Mouse (Mus musculus) retina, embryonic 14.5 days (tissue): ENCODE results near the gene Six2.
A peak's percentile ranks its signal among the peaks of the same experiment; 100 is the strongest.

Source experiments
- DNase-seq: peaks from one replicate; pipeline ENCODE4 v3.0.0-alpha.2; 2015; ENCODE audit warnings: low spot score

The Six2 gene

DNA sequence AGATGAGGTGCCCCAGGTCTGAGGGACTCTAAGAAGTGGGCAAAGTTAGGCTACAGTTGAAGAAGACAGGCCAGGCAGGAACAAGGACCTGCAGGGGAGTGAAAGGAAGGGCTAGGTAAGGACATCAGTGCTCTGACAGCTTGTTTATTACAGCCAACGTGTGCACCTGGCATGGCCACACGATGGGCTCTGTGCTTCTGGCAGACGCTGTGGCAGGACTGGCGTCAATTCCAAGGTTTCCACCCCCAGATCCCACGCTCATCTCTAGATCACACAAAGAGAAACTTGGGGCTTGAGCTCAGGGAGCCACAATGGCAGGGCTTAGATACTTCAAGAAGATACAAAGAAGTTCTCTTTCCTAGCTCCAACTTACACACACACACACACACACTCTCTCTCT, 26.6 kb downstream of the Six2 start:
- DNase-seq: no peak

DNA sequence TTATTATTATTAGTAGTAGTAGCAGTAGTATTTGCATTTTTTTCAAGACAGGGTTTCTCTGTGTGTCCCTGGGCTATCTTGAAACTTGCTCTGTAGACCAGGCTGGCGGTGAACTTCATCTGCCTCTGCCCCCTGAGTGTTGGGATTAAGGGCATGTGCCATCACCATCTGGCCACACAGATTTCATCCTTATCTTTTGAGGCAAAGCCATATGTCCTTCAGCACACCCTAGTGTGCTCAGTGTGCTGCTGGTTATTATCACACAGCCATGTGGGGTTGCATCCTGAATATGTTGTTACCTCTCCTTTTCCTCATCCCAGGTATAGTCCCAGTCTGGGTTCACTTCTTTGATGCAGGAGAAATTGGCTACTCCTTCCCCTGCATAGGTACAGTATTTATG, 28.1 kb downstream of the Six2 start:
- no peak for DNase-seq

DNA sequence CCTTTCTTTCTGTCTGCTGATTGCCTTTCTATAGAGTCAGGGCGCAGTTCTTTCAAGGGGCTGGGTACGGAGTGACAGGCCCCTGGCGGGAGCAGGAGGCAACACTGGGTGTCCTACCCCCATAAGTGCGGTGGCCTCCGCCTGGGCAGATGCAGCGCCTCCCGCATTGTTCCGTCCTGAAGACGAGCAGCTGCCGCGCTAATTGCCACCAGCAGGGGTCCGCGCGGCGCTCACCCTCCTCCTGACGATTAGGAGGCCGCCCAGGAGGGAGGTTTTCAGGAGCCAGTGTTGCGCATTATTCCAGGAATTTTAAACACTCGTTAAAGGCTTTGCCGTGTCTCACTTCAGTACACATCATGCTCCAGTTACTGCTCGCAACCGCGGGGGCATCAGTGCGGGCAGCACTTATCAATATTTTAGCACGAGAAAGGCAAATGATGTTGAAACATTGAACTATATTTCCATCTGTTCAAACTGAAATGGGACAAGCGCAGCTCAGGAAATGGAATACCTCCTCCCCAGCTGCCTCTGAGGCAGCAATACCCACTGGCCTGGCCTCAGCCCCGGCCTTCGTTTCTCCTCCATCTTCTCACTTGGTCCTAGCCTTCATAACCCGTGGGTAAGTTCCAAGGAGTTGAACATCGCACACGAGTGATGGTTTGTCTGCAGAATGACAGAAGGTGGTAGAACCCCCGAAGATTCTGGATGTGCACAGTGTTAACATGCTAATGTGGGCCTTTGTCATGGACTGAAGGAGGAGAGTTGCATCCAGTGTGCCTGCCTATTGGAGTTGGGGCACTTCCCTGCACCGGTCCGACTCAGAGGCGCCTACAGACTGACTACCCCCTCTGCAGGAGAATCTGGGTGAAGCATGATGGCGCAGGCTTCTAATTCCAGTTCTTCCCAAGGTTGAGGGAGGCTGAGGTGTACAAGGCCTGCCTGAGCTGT, 42.1 kb downstream of the Six2 start:
- peak; percentile 92 for DNase-seq

DNA sequence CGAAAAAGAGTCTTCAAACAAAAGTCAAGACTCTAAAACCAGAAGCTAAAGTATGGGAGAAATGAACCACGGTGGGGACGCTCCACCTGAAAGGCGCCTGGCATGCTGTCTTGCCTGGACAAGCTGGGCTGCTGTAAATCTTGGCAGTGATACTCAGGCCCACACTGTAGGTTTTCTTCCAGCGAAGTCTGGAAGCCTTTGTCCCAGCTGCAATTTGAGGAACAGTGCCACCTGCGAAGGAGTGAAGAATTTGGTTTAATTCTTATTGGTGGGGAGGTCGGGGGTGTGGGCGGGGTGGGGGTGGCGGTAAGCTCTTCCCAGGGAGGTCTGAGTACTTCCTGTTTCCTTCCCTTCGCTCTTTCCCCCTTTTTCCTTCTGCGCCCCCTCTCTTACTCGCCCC, 42.8 kb downstream of the Six2 start:
- peak; percentile 45 for DNase-seq

DNA sequence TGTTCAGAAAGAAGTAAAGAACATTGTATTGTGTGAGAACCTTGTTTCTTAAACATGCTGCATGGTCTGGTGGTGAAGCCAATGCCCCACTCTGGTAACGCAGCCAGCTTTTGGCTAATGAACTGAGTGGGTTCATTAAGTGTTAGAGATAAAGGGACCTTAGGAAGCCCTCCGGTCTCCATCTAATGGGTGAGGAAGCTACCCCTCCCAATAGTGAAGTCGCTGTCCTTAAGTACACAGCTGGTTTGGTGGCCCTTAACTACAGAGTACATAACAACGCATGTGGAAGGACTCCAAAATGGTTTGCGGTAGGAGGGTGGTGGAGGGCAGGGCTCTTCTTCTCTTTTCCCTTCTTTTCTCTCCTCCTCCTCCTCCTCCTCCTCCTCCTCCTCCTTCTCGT, 50.2 kb downstream of the Six2 start:
- DNase-seq: no peak
